Mouse (Mus musculus) megakaryocyte, embryonic 14.5 days (primary cell): ENCODE measurements around the gene Dync2h1.

Experiments used
- FLI1 ChIP-seq: IDR thresholded peaks from 2 replicates; pipeline ENCODE4 v1.6.1; 2012; ENCODE audit warnings: low read length, inconsistent platforms, mixed read lengths
- GATA1 ChIP-seq: IDR thresholded peaks from 3 replicates; pipeline ENCODE4 v1.6.1; 2012; ENCODE audit warnings: mixed read lengths, low read length, inconsistent platforms, borderline replicate concordance

GRCm38 (mm10) chr9:7042635-7043273, 141.5 kb downstream of the Dync2h1 start:
- TF ChIP-seq GATA1 = no peak
- no peak for TF ChIP-seq FLI1
